Mouse (Mus musculus) adrenal gland, postnatal 36 days (tissue): ENCODE results near the gene Rpl28. TPM values are rescaled to one million over a fixed set of nuclear protein-coding genes. Genes with fewer than 3 reads are reported as not detected.

Experiments
- DNase-seq, 2 experiments: peaks; one replicate each; pipeline ENCODE4 v3.0.0; 2021; ENCODE audit warnings: mixed read lengths in 1 of 2
- long read RNA-seq, 2 experiments: library from polyadenylated mRNA; stranded (forward); transcript quantifications; one replicate each; pipeline ENCODE4 v2.0.0; 2021; ENCODE audit warnings: borderline sequencing depth in 2 of 2
- total RNA-seq, 2 experiments: library from RNA; stranded (reverse); gene quantifications; 2 replicates each; pipeline ENCODE4 v1.2.3; 2021

The Rpl28 gene
- 1,000 to 10,000 TPM in 1 of 2 experiments, 100 to 1,000 TPM in 1; 989 to 1,001 TPM for total RNA-seq
- long read RNA-seq, experiment 1, transcript Rpl28-201 (5 exons, 1,106 nt), result major isoform, 287 of 330 reads
- long read RNA-seq, experiment 1, transcript Rpl28-202 (4 exons, 772 nt), result minor isoform, 34 of 330 reads
- long read RNA-seq, experiment 1, partial matches to known transcripts, result 6 of 330 reads
- long read RNA-seq, experiment 1, other reads (novel, unspliced or antisense), result 2 of 330 reads
- long read RNA-seq, experiment 2, transcript Rpl28-201 (5 exons, 1,106 nt), result major isoform, 131 of 156 reads
- long read RNA-seq, experiment 2, transcript Rpl28-202 (4 exons, 772 nt), result minor isoform, 21 of 156 reads
- long read RNA-seq, experiment 2, partial matches to known transcripts, result 3 of 156 reads
- long read RNA-seq, experiment 2, other reads (novel, unspliced or antisense), result 0 of 156 reads

GRCm38 (mm10) chr7:4792278-4793212, at the start of gene Rpl28:
Gene Rpl28, plus strand, starts transcription at chr7:4792874.
- DNase-seq, result peak; percentile 95 to 96

- no peak for DNase-seq
Observed at GRCm38 (mm10) chr7:4743354-4743753, 49.3 kb upstream of the Rpl28 start.

- DNase-seq, result no peak
Observed at GRCm38 (mm10) chr7:4744886-4745285, 47.8 kb upstream of the Rpl28 start.

GRCm38 (mm10) chr7:4746326-4746980, 46.2 kb upstream of the Rpl28 start:
- no peak for DNase-seq

- no peak for DNase-seq
Observed at GRCm38 (mm10) chr7:4747156-4747899, 45.3 kb upstream of the Rpl28 start.

- DNase-seq, result no peak
Observed at GRCm38 (mm10) chr7:4748321-4748720, 44.4 kb upstream of the Rpl28 start.

GRCm38 (mm10) chr7:4749169-4749568, 43.5 kb upstream of the Rpl28 start:
- no peak for DNase-seq

GRCm38 (mm10) chr7:4751971-4752820, 40.5 kb upstream of the Rpl28 start:
- peak; percentile 41 to 58 for DNase-seq

GRCm38 (mm10) chr7:4752821-4753570, 39.7 kb upstream of the Rpl28 start, which contains the start of gene Cox6b2:
Gene Cox6b2, minus strand, starts transcription at chr7:4753094.
- DNase-seq, result peak; percentile 72 to 80

GRCm38 (mm10) chr7:4759670-4760069, 33.0 kb upstream of the Rpl28 start:
- no peak for DNase-seq

GRCm38 (mm10) chr7:4764946-4765710, 27.5 kb upstream of the Rpl28 start:
- no peak for DNase-seq

- no peak for DNase-seq
Observed at GRCm38 (mm10) chr7:4771202-4771601, 21.5 kb upstream of the Rpl28 start, which contains the start of gene Fam71e2. Gene Fam71e2, minus strand, starts transcription at chr7:4771302.

- DNase-seq, result no peak
Observed at GRCm38 (mm10) chr7:4776131-4776530, 16.5 kb upstream of the Rpl28 start.

- DNase-seq, result peak; percentile 67 to 80
Observed at GRCm38 (mm10) chr7:4776861-4777830, 15.5 kb upstream of the Rpl28 start.

GRCm38 (mm10) chr7:4777851-4778637, 14.6 kb upstream of the Rpl28 start:
- no peak for DNase-seq

- no peak for DNase-seq
Observed at GRCm38 (mm10) chr7:4779921-4780320, 12.8 kb upstream of the Rpl28 start.

GRCm38 (mm10) chr7:4782130-4782529, 10.5 kb upstream of the Rpl28 start:
- no peak for DNase-seq
